In the genomic region with DNA sequence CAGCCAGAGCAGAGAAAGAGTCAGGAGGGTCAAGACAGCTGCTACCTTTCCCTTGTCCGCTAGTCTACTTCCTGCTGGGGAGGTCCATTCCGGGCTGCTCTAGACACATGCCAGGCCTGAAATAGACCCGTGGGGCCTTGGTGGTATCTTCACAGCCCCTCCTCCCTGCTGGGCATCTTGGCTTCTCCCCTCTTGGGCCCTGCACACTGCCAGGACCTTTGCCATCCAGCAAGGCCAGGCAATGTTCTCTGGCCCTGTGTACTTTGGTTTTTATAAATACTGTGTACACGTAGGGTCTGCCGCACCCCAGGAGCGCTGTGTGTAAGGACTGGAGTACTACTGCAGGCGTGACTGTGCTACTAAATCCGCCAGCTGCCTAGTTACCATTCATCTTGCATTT, we compare ENCODE assay signal across 7 mouse cellular contexts. TPM values are rescaled to one million over a fixed set of nuclear protein-coding genes. Genes with fewer than 3 reads are reported as not detected.
DNase-seq lines count a peak whose midpoint lies in the region; ATAC-seq and TF ChIP-seq lines count a peak whose summit lies in the region.

No protein-coding gene starts in this region.

- no peaks in the 10 kb centered on the region for H3K9me3 ChIP-seq in forebrain, embryonic 12.5 days
- H3K9me3 ChIP-seq in heart, postnatal 0 days (replicated peaks; ENCODE audit: control insufficient read depth, low read length), result no peaks in the 10 kb centered on the region
- no peaks in the 10 kb centered on the region for H3K9me3 ChIP-seq in midbrain, embryonic 13.5 days

- no peak overlapping the region; the same call in 1 of the 2 replicates for H3K9ac ChIP-seq in forebrain, embryonic 12.5 days
- no peak overlapping the region for H3K9ac ChIP-seq in heart, postnatal 0 days (replicated peaks; ENCODE audit: low read depth, low read length)
- H3K9ac ChIP-seq in midbrain, embryonic 13.5 days (replicated peaks), result no peak overlapping the region; the same call in 1 of the 2 replicates

- TF ChIP-seq POLR2A in bone marrow macrophage, adult 2 months (IDR thresholded peaks at IDR 0.05; ENCODE audit: borderline replicate concordance, low read depth, low read length), result no peak

- H3K27me3 ChIP-seq in forebrain, embryonic 12.5 days, result no peaks in the 10 kb centered on the region
- no peaks in the 10 kb centered on the region for H3K27me3 ChIP-seq in heart, postnatal 0 days (ENCODE audit: control insufficient read depth, insufficient read depth, low read length)
- no peaks in the 10 kb centered on the region for H3K27me3 ChIP-seq in midbrain, embryonic 13.5 days

- 65% methylated on average over 8 of the region's 8 CpGs for WGBS in forebrain, embryonic 12.5 days
- WGBS in heart, postnatal 0 days, result 37% methylated on average over 8 of the region's 8 CpGs
- WGBS in midbrain, embryonic 13.5 days, result 67% methylated on average over 8 of the region's 8 CpGs

- no peak for ATAC-seq in forebrain, embryonic 12.5 days (ENCODE audit: low FRiP score)
- ATAC-seq in heart, postnatal 0 days (ENCODE audit: insufficient read depth, low read depth), result peak; percentile 55
- ATAC-seq in midbrain, embryonic 13.5 days, result no peak

- no peak overlapping the region for H3K4me2 ChIP-seq in forebrain, embryonic 12.5 days
- H3K4me2 ChIP-seq in heart, postnatal 0 days (ENCODE audit: low read depth, low read length), result peak overlapping the region; percentile 8; the same call in 1 of the 2 replicates
- H3K4me2 ChIP-seq in midbrain, embryonic 13.5 days (replicated peaks), result no peak overlapping the region

- peak; percentile 74 for DNase-seq in heart, postnatal 0 days (ENCODE audit: low spot score)
- DNase-seq in urinary bladder, postnatal 14 days (ENCODE audit: low spot score), result no peak
- no peak for DNase-seq in lung, postnatal 25 days (ENCODE audit: low spot score)
- no peak for DNase-seq in layer of hippocampus, adult 9-10 months (ENCODE audit: low spot score)

- no peak for TF ChIP-seq EP300 in heart, postnatal 0 days (IDR thresholded peaks at IDR 0.05; ENCODE audit: low read depth)

- H3K4me3 ChIP-seq in bone marrow macrophage, adult 2 months (ENCODE audit: insufficient read depth, low read length), result no peak overlapping the region
- H3K4me3 ChIP-seq in forebrain, embryonic 12.5 days (replicated peaks), result no peak overlapping the region
- no peak overlapping the region for H3K4me3 ChIP-seq in heart, postnatal 0 days (ENCODE audit: low read depth, low read length)
- H3K4me3 ChIP-seq in midbrain, embryonic 13.5 days (replicated peaks), result no peak overlapping the region

- H3K36me3 ChIP-seq in forebrain, embryonic 12.5 days (replicated peaks), result peaks cover 36% of the 10 kb centered on the region
- no peaks in the 10 kb centered on the region for H3K36me3 ChIP-seq in heart, postnatal 0 days (replicated peaks; ENCODE audit: control insufficient read depth, insufficient read depth, low read length)
- peaks cover 18% of the 10 kb centered on the region; the same call in 1 of the 2 replicates for H3K36me3 ChIP-seq in midbrain, embryonic 13.5 days

- no peak; the same call in 1 of the 2 replicates for TF ChIP-seq CTCF in bone marrow macrophage, adult 2 months (IDR thresholded peaks at IDR 0.05; ENCODE audit: low read depth, low read length)
- no peak for TF ChIP-seq CTCF in heart, postnatal 0 days (IDR thresholded peaks at IDR 0.05; ENCODE audit: low read depth)

- peak overlapping the region; percentile 58 for H3K27ac ChIP-seq in bone marrow macrophage, adult 2 months (ENCODE audit: insufficient read depth, low read depth, low read length)
- peak overlapping the region; percentile 70 for H3K27ac ChIP-seq in forebrain, embryonic 12.5 days
- peak overlapping the region; percentile 78 for H3K27ac ChIP-seq in heart, postnatal 0 days (ENCODE audit: low read depth)
- peak overlapping the region; percentile 73 for H3K27ac ChIP-seq in midbrain, embryonic 13.5 days

- H3K4me1 ChIP-seq in bone marrow macrophage, adult 2 months (ENCODE audit: control insufficient read depth, insufficient read depth, low read length), result peaks cover 89% of the 10 kb centered on the region
- H3K4me1 ChIP-seq in forebrain, embryonic 12.5 days, result peaks cover 79% of the 10 kb centered on the region
- H3K4me1 ChIP-seq in heart, postnatal 0 days (ENCODE audit: control insufficient read depth, insufficient read depth), result peaks cover 90% of the 10 kb centered on the region
- H3K4me1 ChIP-seq in midbrain, embryonic 13.5 days (replicated peaks), result peaks cover 89% of the 10 kb centered on the region

RNA-seq across cellular contexts. Expression of a gene that starts 54.5 kb away (rescaled TPM):
- polyA plus RNA-seq in bone marrow macrophage, adult 2 months (2012; ENCODE audit: insufficient read depth, insufficient read length, missing spikeins), result 78.1 and 99.2 TPM in 2 replicates
- polyA plus RNA-seq in forebrain, embryonic 12.5 days (2016; fragmentation: Nextera tagmentation; extraction: Ambion mirVana), result 64.1 and 68.3 TPM in 2 replicates
- total RNA-seq in heart, postnatal 0 days (2014; rRNA removed; ENCODE audit: low replicate concordance), result 41.0 and 47.8 TPM in 2 replicates
- 12.4 and 13.8 TPM in 2 replicates for polyA plus RNA-seq in heart, postnatal 0 days (2015; fragmentation: Nextera tagmentation; extraction: Ambion mirVana)
- 68.8 and 80.3 TPM in 2 replicates for polyA plus RNA-seq in midbrain, embryonic 13.5 days (2015; fragmentation: Nextera tagmentation; extraction: Ambion mirVana)
